Mouse (Mus musculus) hindbrain, embryonic 15.5 days (tissue): ENCODE data around the gene Gls2. TPM values are rescaled to one million over a fixed set of nuclear protein-coding genes. Genes with fewer than 3 reads are reported as not detected.
"Not testable (repeated sequence)": the region's sequence is repeated elsewhere in the genome, so short reads cannot be mapped to it uniquely, and the experiment has no call there.

Experiments
- ATAC-seq: fragments of 200-750 bp; cut with Nextera tagmentation; 2 replicates; pipeline ENCODE4 v1.8.0; 2017; ENCODE audit warnings: low read depth, moderate number of reproducible peaks, moderate TSS enrichment; ENCODE audit not compliant: low FRiP score
- H3K27ac ChIP-seq: fragments of 300-500 bp; sonication (generic); replicated peaks from 2 replicates; pipeline ENCODE4 v1.5.1; 2015; ENCODE audit warnings: mild to moderate bottlenecking, inconsistent platforms
- H3K27me3 ChIP-seq: fragments of 300-500 bp; sonication (generic); 2 replicates; pipeline ENCODE4 v1.6.1; 2015; ENCODE audit warnings: control low read depth, inconsistent platforms
- H3K36me3 ChIP-seq: fragments of 300-500 bp; sonication (generic); 2 replicates; pipeline ENCODE4 v1.6.1; 2015; ENCODE audit warnings: control low read depth, inconsistent platforms
- H3K4me1 ChIP-seq: fragments of 300-500 bp; sonication (generic); replicated peaks from 2 replicates; pipeline ENCODE4 v1.6.1; 2015; ENCODE audit warnings: control low read depth, inconsistent platforms
- H3K4me2 ChIP-seq: fragments of 300-500 bp; sonication (generic); 2 replicates; pipeline ENCODE4 v1.6.1; 2015; ENCODE audit warnings: moderate library complexity, mild to moderate bottlenecking, inconsistent platforms
- H3K4me3 ChIP-seq: fragments of 300-500 bp; sonication (generic); 2 replicates; pipeline ENCODE4 v1.5.1; 2015; ENCODE audit warnings: mild to moderate bottlenecking, inconsistent platforms
- H3K9ac ChIP-seq: fragments of 300-500 bp; sonication (generic); 2 replicates; pipeline ENCODE4 v1.6.1; 2015; ENCODE audit warnings: inconsistent platforms
- H3K9me3 ChIP-seq: fragments of 300-500 bp; sonication (generic); 2 replicates; pipeline ENCODE4 v1.6.1; 2016; ENCODE audit warnings: control low read depth, inconsistent platforms
- WGBS: fragments of 180-500 bp; shearing (Covaris S2); methylation state at CpG from one replicate; pipeline ENCODE4 v1.1.7; 2015; 5-methylcytosine and 5-hydroxymethylcytosine counted together
- polyA plus RNA-seq: library from polyadenylated mRNA; unstranded; fragments of >200 nt; fragmentation: Nextera tagmentation; extraction: Ambion mirVana; gene quantifications from 2 replicates; pipeline ENCODE4 v1.2.1, GENCODE M21; 2015

Gene Gls2
- polyA plus RNA-seq, 1 experiment from 2014 or later: 2.2 TPM

DNA sequence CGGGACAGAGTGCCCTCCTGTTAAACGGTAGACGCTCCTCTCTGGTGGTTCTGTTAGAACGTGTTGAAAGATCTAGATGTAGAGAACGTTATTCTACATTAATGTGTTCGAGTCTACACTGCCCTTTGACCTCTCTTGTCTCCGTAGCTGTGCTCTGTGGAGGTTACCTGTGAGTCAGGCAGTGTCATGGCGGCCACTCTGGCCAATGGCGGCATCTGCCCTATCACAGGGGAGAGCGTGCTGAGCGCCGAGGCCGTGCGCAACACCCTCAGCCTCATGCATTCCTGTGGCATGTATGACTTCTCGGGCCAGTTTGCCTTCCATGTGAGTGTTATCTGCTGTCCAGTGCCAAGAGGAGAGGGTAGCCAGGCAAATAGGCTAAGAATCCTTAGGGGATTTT is 10.7 kb downstream of the Gls2 start:
- Histone ChIP-seq H3K27ac (no peak overlapping the region), H3K27me3 (no peaks in the 10 kb centered on the region), H3K9ac (no peak overlapping the region), H3K4me3 (no peak overlapping the region), H3K4me1 (no peaks in the 10 kb centered on the region), H3K9me3 (no peaks in the 10 kb centered on the region), H3K36me3 (no peaks in the 10 kb centered on the region), H3K4me2 (no peak overlapping the region)
- WGBS: 89% methylated on average over 15 of the region's 15 CpGs
- ATAC-seq: no peak

GRCm38 (mm10) chr10:128208326-128208725 is 14.1 kb downstream of the Gls2 start:
- H3K36me3 ChIP-seq: no peaks in the 10 kb centered on the region
- no peaks in the 10 kb centered on the region for H3K9me3 ChIP-seq
- no peak overlapping the region for H3K27ac ChIP-seq
- no peak overlapping the region for H3K9ac ChIP-seq
- H3K4me2 ChIP-seq: no peak overlapping the region
- H3K4me3 ChIP-seq: no peak overlapping the region
- 96% methylated on average over 10 of the region's 10 CpGs for WGBS
- H3K27me3 ChIP-seq: no peaks in the 10 kb centered on the region
- no peak for ATAC-seq
- H3K4me1 ChIP-seq: peaks cover 16% of the 10 kb centered on the region

- Histone ChIP-seq H3K9ac (no peak overlapping the region), H3K4me3 (no peak overlapping the region), H3K27ac (no peak overlapping the region), H3K4me2 (no peak overlapping the region), H3K36me3 (no peaks in the 10 kb centered on the region), H3K9me3 (no peaks in the 10 kb centered on the region), H3K4me1 (peaks cover 17% of the 10 kb centered on the region), H3K27me3 (0 out of 2 replicates have a peak, but pooled peaks cover under 1% of the 10 kb centered on the region)
- WGBS: 95% methylated on average over 11 of the region's 11 CpGs
- ATAC-seq: no peak
Observed at GRCm38 (mm10) chr10:128209311-128210009, 15.2 kb downstream of the Gls2 start.

DNA sequence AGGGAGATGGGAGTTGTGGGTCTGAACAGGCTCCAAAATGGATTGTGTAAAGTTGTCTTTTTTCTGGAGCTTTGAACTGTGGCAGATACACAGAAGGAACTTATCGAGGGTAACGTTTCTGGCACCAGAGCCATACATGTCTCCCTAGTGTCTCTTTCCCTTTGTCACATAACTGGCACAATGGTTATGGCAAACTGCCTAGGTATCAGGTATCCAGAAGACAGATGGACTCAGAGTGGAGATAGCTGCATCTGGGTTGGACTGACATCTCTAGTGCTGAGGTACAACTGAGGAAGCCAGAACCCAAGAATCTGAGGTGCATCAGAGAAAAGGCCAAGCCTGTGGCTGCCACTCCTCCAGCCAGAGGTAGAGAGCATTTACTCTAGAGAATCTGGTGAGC is 15.9 kb downstream of the Gls2 start:
- Histone ChIP-seq H3K27me3 (0 out of 2 replicates have a peak, but pooled peaks cover 3% of the 10 kb centered on the region), H3K9ac (no peak overlapping the region), H3K4me1 (peaks cover 17% of the 10 kb centered on the region), H3K27ac (no peak overlapping the region), H3K9me3 (no peaks in the 10 kb centered on the region), H3K36me3 (no peaks in the 10 kb centered on the region), H3K4me3 (no peak overlapping the region), H3K4me2 (peak overlapping the region; percentile 89; the same call in 1 of the 2 replicates)
- no peak for ATAC-seq
- 89% methylated on average over 2 of the region's 2 CpGs for WGBS

DNA sequence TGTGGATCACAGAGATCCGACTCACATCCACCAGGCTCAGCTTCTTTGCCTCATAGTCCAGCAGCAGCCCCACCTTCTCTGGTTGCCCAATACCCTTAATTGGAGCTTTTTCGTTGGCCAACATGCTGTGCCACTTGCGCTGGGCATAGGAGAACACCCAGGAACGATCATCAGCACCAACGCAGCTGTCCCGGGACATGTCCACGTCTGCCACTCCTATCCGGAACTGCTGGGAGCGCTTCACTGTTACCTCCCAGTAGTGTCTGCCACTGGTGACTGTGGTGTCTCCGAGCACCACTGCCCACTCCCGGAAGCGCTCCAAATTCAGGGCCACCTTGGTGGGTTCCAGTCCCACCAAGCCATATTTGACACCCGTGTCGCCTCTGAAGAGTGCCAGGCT is 16.7 kb downstream of the Gls2 start:
- 0 out of 2 replicates have a peak, but pooled peaks have one; percentile 10 for ATAC-seq
- Histone ChIP-seq H3K27ac (peak overlapping the region; percentile 18; the same call in 1 of the 2 replicates), H3K4me1 (peaks cover 17% of the 10 kb centered on the region), H3K36me3 (no peaks in the 10 kb centered on the region), H3K27me3 (0 out of 2 replicates have a peak, but pooled peaks cover 3% of the 10 kb centered on the region), H3K4me3 (peak overlapping the region; percentile 50), H3K9me3 (no peaks in the 10 kb centered on the region), H3K4me2 (peak overlapping the region; percentile 89), H3K9ac (peak overlapping the region; percentile 62)
- 30% methylated on average over 14 of the region's 14 CpGs for WGBS

DNA sequence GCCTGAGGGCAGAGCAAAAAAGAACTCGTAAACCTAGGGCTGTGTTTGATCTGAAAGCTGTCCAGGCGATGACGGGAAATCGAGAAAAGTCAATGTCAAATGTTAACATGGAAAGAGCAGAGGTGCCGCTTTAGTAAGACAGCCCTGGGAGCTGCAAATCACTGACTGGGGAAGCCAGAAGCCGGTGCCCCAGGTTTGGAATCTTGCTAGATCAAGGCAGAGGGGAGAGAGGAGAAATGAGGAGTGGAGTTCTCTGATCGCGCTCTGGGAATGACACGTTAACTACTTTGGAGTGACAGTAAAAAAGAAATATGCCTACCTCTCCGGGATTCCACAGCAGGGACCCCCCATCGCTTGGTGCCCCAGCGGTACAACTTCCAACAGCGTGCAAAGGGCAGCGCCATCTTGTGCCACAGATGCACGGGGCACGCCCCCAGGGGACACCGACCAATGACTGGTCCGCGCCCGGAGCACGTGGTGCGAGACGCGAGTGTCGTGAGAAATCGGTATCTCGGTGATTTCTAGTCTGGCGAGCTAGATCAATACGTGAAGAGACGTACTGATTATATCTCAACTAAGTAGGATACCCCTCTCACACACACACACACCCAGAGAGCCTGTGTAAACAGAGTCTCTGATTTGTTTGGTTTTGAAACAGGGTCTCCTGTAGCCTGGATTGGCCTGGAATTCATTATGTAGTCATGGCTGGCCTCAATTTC is 17.3 kb downstream of the Gls2 start, which contains the start of gene Spryd4:
Spryd4 (minus strand) TSS at position 418 of the 719 bp plus-strand sequence.
- H3K9ac ChIP-seq: peak within 1 kb of the TSS; percentile 62
- no peaks in the 10 kb centered on the region for H3K36me3 ChIP-seq
- under 1% methylated on average over 30 of the region's 30 CpGs for WGBS
- H3K27me3 ChIP-seq: 0 out of 2 replicates have a peak, but pooled peaks cover 3% of the 10 kb centered on the region
- ATAC-seq: peak; percentile 91
- H3K9me3 ChIP-seq: no peaks in the 10 kb centered on the region
- H3K27ac ChIP-seq: peak within 1 kb of the TSS; percentile 37; the same call in 1 of the 2 replicates
- peak within 1 kb of the TSS; percentile 89 for H3K4me2 ChIP-seq
- peak within 1 kb of the TSS; percentile 50 for H3K4me3 ChIP-seq
- peaks cover 17% of the 10 kb centered on the region for H3K4me1 ChIP-seq

DNA sequence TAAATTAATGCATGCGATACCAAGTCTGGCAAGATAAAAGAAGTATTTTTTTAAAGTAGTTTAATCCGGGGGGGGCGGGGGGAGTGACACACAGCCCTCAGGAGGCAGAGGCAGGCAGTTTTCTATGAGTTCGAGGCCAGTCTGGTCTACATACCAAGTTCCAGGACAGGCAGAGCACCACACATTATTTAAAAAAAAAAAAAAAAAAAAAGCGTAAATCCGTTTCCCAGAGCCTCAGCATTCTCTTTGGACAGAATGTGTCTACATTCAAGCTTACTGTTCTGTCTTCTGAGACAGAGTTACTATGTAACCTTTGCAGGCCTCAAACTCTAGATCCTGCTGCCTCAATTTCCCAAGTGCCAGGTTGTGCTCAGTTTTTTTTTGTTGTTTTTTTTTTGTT is 17.9 kb downstream of the Gls2 start:
- H3K4me1 ChIP-seq: peaks cover 17% of the 10 kb centered on the region
- no peak for ATAC-seq
- 53% methylated on average over 6 of the region's 6 CpGs for WGBS

DNA sequence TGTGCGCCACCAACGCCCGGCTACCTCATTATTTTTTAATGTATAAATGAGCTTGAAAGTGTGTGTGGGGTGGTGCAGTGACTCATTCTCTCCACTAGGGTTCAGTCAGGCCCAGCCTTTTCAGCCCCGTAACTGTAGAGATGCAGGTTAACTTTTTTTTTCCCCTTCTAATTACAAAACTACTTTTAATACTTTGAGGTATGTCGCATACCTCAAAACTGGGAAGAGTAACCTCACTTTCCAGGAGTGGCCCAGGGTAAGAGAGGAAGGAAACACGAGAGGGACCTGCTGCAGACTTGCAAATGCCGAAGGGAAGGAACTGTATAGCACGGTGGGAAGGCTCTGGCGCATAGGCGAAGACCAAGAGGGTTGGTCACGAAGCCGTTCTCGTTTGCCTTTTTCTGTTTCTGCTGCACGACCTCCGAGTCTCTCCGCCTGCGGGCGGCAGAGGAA is 18.6 kb downstream of the Gls2 start:
- H3K4me3 ChIP-seq: peak overlapping the region; percentile 27
- H3K4me1 ChIP-seq: peaks cover 17% of the 10 kb centered on the region
- no peaks in the 10 kb centered on the region for H3K9me3 ChIP-seq
- peak overlapping the region; percentile 14; the same call in 1 of the 2 replicates for H3K9ac ChIP-seq
- ATAC-seq: no peak
- H3K27ac ChIP-seq: no peak overlapping the region
- peak overlapping the region; percentile 52 for H3K4me2 ChIP-seq
- 0 out of 2 replicates have a peak, but pooled peaks cover 3% of the 10 kb centered on the region for H3K27me3 ChIP-seq
- no peaks in the 10 kb centered on the region for H3K36me3 ChIP-seq
- 2% methylated on average over 18 of the region's 18 CpGs for WGBS

More for the DNA sequence above, 17.9 kb downstream of the Gls2 start:
- H3K27me3 ChIP-seq: 0 out of 2 replicates have a peak, but pooled peaks cover 3% of the 10 kb centered on the region
- no peak overlapping the region for H3K9ac ChIP-seq
- peak overlapping the region; percentile 37; the same call in 1 of the 2 replicates for H3K27ac ChIP-seq
- no peaks in the 10 kb centered on the region for H3K36me3 ChIP-seq
- peak overlapping the region; percentile 89 for H3K4me2 ChIP-seq
- peak overlapping the region; percentile 50 for H3K4me3 ChIP-seq
- H3K9me3 ChIP-seq: no peaks in the 10 kb centered on the region

GRCm38 (mm10) chr10:128214112-128214511 is 19.9 kb downstream of the Gls2 start:
- H3K36me3 ChIP-seq, H3K9me3 ChIP-seq, H3K27me3 ChIP-seq, ATAC-seq, H3K4me3 ChIP-seq, H3K9ac ChIP-seq, H3K27ac ChIP-seq, H3K4me2 ChIP-seq: not testable (repeated sequence)
- H3K4me1 ChIP-seq: peaks cover 17% of the 10 kb centered on the region
- 93% methylated on average over 4 of the region's 4 CpGs for WGBS

DNA sequence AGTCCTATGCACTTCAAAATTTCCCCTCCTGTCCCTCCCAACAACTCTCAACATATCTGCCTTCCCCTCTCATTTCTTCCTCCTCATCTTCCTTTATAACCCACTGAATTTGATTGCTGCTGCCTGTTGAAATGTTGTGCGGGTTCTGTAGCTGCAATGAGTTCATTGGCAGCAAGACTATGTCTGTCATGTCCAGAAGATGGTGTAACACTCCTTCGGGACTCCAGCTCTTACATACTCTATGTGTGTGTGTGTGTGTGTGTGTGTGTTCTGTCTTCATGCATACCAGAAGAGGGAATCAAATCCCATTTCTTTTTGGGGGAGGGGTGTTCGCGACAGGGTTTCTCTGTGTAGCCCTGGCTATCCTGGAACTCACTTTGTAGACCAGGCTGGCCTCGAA is 20.7 kb downstream of the Gls2 start:
- H3K9ac ChIP-seq: no peak overlapping the region
- H3K9me3 ChIP-seq: no peaks in the 10 kb centered on the region
- ATAC-seq: no peak
- no peaks in the 10 kb centered on the region for H3K36me3 ChIP-seq
- no peak overlapping the region for H3K27ac ChIP-seq
- no peak overlapping the region for H3K4me3 ChIP-seq
- 0 out of 2 replicates have a peak, but pooled peaks cover 3% of the 10 kb centered on the region for H3K27me3 ChIP-seq
- H3K4me2 ChIP-seq: no peak overlapping the region
- H3K4me1 ChIP-seq: peaks cover 17% of the 10 kb centered on the region
- WGBS: 87% methylated on average over 5 of the region's 5 CpGs

GRCm38 (mm10) chr10:128218387-128219117 is 24.3 kb downstream of the Gls2 start:
- H3K9me3 ChIP-seq: no peaks in the 10 kb centered on the region
- no peak overlapping the region for H3K4me2 ChIP-seq
- H3K4me3 ChIP-seq: no peak overlapping the region
- no peak overlapping the region for H3K27ac ChIP-seq
- H3K4me1 ChIP-seq: no peaks in the 10 kb centered on the region
- no peak for ATAC-seq
- 0 out of 2 replicates have a peak, but pooled peaks cover 3% of the 10 kb centered on the region for H3K27me3 ChIP-seq
- 95% methylated on average over 18 of the region's 18 CpGs for WGBS
- H3K36me3 ChIP-seq: no peaks in the 10 kb centered on the region
- no peak overlapping the region for H3K9ac ChIP-seq
